Mouse (Mus musculus) olfactory bulb, adult 2 months (tissue): ENCODE data around the gene Herc4.

ENCODE experiments used
- CTCF ChIP-seq: fragments of 200-500 bp; IDR thresholded peaks from 2 replicates; pipeline ENCODE4 v1.5.1; 2012; ENCODE audit warnings: low read depth, mild to moderate bottlenecking, low read length, moderate library complexity; ENCODE audit not compliant: insufficient read depth
- POLR2A ChIP-seq: fragments of 200-500 bp; IDR thresholded peaks from 2 replicates; pipeline ENCODE4 v1.6.1; 2012; ENCODE audit warnings: mild to moderate bottlenecking, low read depth, low read length, moderate library complexity; ENCODE audit not compliant: insufficient read depth

- TF ChIP-seq CTCF (no peak), POLR2A (no peak)
These were observed 44.6 kb upstream of the Herc4 start for GRCm38 (mm10) chr10:63199008-63199407.
